Mouse (Mus musculus) intestine, embryonic 16.5 days (tissue): ENCODE measurements at regions not wholly inside any gene's neighbourhood (a gene's known extent, or its start where the extent isn't known, plus 50 kb on each side); places are given as distances from the start of the nearest gene placed in this dataset.
A peak's percentile ranks its signal among the peaks of the same experiment; 100 is the strongest.

ENCODE experiments used
- ATAC-seq: fragments of 200-750 bp; cut with Nextera tagmentation; 2 replicates; pipeline ENCODE4 v1.8.0; 2017; ENCODE audit warnings: moderate TSS enrichment, moderate library complexity
- H3K27ac ChIP-seq: fragments of 300-500 bp; sonication (generic); 2 replicates; pipeline ENCODE4 v1.5.1; 2014; ENCODE audit warnings: mild to moderate bottlenecking, low read length
- H3K27me3 ChIP-seq: fragments of 300-500 bp; sonication (generic); replicated peaks from 2 replicates; pipeline ENCODE4 v1.6.1; 2014; ENCODE audit warnings: low read length, control low read depth, mixed read lengths; ENCODE audit not compliant: control insufficient read depth, insufficient read depth
- H3K36me3 ChIP-seq: fragments of 300-500 bp; sonication (generic); 2 replicates; pipeline ENCODE4 v1.6.1; 2014; ENCODE audit warnings: low read length, control low read depth; ENCODE audit not compliant: control insufficient read depth, insufficient read depth
- H3K4me1 ChIP-seq: fragments of 300-500 bp; sonication (generic); 2 replicates; pipeline ENCODE4 v1.6.1; 2014; ENCODE audit warnings: low read length, control low read depth, mixed read lengths; ENCODE audit not compliant: control insufficient read depth, insufficient read depth
- H3K4me2 ChIP-seq: fragments of 300-500 bp; sonication (generic); 2 replicates; pipeline ENCODE4 v1.6.1; 2014; ENCODE audit warnings: low read depth, low read length, control low read depth
- H3K4me3 ChIP-seq: fragments of 300-500 bp; sonication (generic); 2 replicates; pipeline ENCODE4 v1.5.1; 2014; ENCODE audit warnings: mild to moderate bottlenecking, low read length
- H3K9ac ChIP-seq: fragments of 300-500 bp; sonication (generic); 2 replicates; pipeline ENCODE4 v1.6.1; 2014; ENCODE audit warnings: low read depth, low read length
- H3K9me3 ChIP-seq: fragments of 300-500 bp; sonication (generic); 2 replicates; pipeline ENCODE4 v1.6.1; 2016; ENCODE audit warnings: low read length, control low read depth; ENCODE audit not compliant: control insufficient read depth
- WGBS: fragments of 180-500 bp; shearing (Covaris S2); extraction: QIAGEN DNeasy Blood & Tissue Kit; methylation state at CpG from one replicate; pipeline ENCODE4 v1.1.7; 2014; 5-methylcytosine and 5-hydroxymethylcytosine counted together

DNA sequence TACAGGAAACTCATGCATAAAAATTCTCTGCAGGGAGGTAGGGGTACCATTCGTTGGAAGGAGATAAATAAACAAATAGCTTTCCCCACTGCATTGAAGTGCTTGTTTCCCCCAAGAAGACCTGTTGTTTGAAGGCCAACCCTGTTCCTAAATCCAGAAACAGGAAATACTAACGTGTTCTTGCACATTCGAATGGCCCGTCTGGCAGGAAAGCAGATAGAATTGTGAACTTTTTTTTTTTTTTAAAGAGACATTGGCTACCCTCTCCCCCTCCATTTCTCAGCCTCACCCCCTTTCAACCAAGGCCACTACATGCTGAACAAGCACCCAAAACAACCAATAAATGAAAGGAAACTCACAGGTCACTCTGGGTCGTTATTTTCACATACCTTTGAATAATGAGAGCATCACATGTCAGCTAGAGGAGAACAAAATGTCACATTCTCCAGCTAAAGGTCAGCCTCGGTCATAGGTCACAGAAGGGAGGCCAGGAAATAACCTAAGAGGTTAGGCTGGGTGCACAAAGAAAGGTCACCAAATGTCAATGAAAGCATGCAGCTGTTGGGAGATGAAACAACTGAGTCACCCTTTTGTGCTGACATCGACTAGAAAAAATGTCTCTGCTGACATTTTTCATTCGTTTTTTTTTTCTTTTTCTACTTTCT lies 250.8 kb upstream of the Usp25 start:
- WGBS, result 23% methylated on average over 8 of the region's 8 CpGs
- Histone ChIP-seq H3K9ac (no peak overlapping the region), H3K27me3 (no peaks in the 10 kb centered on the region), H3K4me2 (no peak overlapping the region), H3K4me3 (no peak overlapping the region), H3K9me3 (no peaks in the 10 kb centered on the region), H3K4me1 (no peaks in the 10 kb centered on the region), H3K27ac (no peak overlapping the region), H3K36me3 (no peaks in the 10 kb centered on the region)
- no peak for ATAC-seq

DNA sequence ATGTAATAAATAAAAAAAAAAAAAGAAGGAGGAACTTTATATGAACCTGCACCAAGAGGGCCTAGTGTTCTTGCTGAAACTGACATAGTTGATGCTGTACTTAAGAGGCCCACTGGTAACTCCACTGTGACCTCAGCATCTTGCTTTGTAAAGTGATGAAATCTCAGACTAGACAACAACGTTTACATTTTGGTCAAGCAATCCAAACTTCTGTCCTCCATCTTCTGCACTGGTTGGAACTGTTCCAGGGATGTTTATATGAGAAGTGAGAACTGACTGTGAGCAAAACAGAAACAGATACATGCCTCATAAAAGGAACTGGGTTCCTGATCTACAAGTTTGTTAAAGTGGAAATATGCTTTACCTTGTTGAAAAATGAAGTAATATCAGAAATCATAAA lies 251.7 kb upstream of the Usp25 start:
- no peak overlapping the region for H3K27ac ChIP-seq
- no peak overlapping the region for H3K4me3 ChIP-seq
- no peaks in the 10 kb centered on the region for H3K4me1 ChIP-seq
- no peaks in the 10 kb centered on the region for H3K27me3 ChIP-seq
- 35% methylated on average over 1 of the region's 1 CpGs for WGBS
- no peaks in the 10 kb centered on the region for H3K9me3 ChIP-seq
- no peak overlapping the region for H3K4me2 ChIP-seq
- H3K9ac ChIP-seq, result no peak overlapping the region
- ATAC-seq, result no peak
- no peaks in the 10 kb centered on the region for H3K36me3 ChIP-seq

DNA sequence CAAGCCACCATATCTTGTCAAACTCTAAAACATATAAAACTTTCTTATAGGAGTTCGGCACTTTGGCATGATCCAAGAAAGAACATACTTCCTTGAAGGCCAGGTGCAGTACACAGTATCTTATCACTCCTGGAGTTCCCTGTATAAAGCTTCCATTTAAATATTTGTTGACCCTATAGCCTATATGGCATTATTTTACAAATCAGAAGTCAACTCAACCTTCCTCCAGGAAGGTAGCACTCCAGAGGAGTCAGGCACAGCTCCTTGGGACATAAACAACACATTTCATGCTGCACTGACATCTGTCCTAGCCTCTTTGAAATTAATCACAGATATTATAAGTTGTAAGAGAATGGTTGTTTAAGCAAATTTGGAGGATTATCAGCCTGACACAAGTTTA lies 252.5 kb upstream of the Usp25 start:
- Histone ChIP-seq H3K27ac (no peak overlapping the region), H3K27me3 (no peaks in the 10 kb centered on the region), H3K4me1 (no peaks in the 10 kb centered on the region), H3K4me2 (no peak overlapping the region), H3K9ac (no peak overlapping the region), H3K36me3 (no peaks in the 10 kb centered on the region), H3K9me3 (no peaks in the 10 kb centered on the region), H3K4me3 (no peak overlapping the region)
- no peak for ATAC-seq
- 61% methylated on average over 1 of the region's 1 CpGs for WGBS

DNA sequence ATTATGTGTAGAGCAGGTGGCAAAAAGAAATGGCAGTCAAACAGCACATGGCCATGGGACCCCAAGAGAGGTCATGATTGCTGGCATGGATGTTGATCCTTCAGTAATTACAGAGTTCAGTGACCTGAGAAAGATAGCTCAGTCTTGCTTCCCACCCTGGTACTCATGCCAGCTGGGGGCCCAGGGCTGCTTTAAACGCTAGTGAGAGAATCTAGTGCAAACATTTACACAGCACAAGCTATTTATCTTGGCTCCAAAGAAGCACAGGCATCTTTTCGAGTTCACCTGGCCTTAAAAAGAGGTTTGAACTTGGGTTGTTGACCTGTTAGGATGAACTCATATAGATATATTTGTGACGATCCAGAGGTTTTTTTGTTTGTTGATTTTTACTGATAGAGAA lies 258.6 kb upstream of the Usp25 start:
- WGBS, result 22% methylated on average over 3 of the region's 3 CpGs
- H3K4me3 ChIP-seq, result no peak overlapping the region
- H3K4me2 ChIP-seq, result no peak overlapping the region
- ATAC-seq, result peak; percentile 56; the same call in 1 of the 2 replicates
- H3K36me3 ChIP-seq, result no peaks in the 10 kb centered on the region
- H3K27ac ChIP-seq, result no peak overlapping the region
- no peaks in the 10 kb centered on the region for H3K9me3 ChIP-seq
- no peak overlapping the region for H3K9ac ChIP-seq
- H3K27me3 ChIP-seq, result no peaks in the 10 kb centered on the region
- H3K4me1 ChIP-seq, result no peaks in the 10 kb centered on the region; the same call in 1 of the 2 replicates

DNA sequence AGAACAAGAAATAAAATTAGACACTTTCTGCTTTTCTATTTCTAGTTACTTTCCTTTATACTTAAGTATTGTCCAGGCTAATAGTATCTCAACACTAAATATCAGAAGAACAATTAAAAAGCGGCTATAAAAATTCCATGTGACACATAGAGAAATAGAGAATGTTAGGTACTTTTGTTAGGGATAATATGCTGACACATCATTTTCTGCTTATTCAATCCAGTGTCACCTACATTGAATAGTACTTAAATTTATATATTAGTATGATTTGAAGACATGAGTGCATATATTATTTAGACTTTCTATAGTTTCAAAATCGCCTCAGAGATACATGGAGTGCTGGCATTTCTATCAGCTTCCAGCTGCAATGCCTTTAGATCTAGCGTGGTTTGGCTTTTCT lies 267.1 kb upstream of the Usp25 start:
- no peaks in the 10 kb centered on the region; the same call in 1 of the 2 replicates for H3K9me3 ChIP-seq
- ATAC-seq, result no peak
- no peak overlapping the region for H3K9ac ChIP-seq
- no peak overlapping the region for H3K4me3 ChIP-seq
- WGBS, result 91% methylated on average over 3 of the region's 3 CpGs
- no peak overlapping the region for H3K27ac ChIP-seq
- H3K27me3 ChIP-seq, result no peaks in the 10 kb centered on the region
- no peaks in the 10 kb centered on the region for H3K4me1 ChIP-seq
- H3K36me3 ChIP-seq, result no peaks in the 10 kb centered on the region
- H3K4me2 ChIP-seq, result no peak overlapping the region

DNA sequence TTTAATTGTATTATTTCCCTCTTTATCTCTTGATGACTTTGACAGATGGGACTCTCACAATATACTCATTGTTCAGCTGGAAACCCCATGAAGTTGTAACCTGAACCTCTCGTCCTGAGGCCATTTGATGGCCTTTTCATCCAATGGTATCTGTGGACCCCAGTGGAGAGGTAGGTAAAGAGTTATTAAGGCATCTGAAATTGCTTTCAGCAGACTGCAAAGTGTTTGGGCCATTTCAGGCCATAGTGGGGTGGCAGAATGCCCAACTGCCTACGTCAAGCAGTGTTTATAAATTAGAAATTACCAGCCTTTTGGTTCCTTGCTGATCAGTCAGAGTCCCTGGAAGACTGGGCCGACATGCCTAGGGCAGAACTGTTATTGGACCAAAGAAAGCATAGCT lies 272.4 kb upstream of the Usp25 start:
- Histone ChIP-seq H3K4me3 (no peak overlapping the region), H3K27ac (no peak overlapping the region), H3K4me1 (no peaks in the 10 kb centered on the region), H3K27me3 (no peaks in the 10 kb centered on the region), H3K4me2 (no peak overlapping the region), H3K36me3 (no peaks in the 10 kb centered on the region), H3K9me3 (no peaks in the 10 kb centered on the region), H3K9ac (no peak overlapping the region)
- 72% methylated on average over 3 of the region's 3 CpGs for WGBS
- ATAC-seq, result no peak

DNA sequence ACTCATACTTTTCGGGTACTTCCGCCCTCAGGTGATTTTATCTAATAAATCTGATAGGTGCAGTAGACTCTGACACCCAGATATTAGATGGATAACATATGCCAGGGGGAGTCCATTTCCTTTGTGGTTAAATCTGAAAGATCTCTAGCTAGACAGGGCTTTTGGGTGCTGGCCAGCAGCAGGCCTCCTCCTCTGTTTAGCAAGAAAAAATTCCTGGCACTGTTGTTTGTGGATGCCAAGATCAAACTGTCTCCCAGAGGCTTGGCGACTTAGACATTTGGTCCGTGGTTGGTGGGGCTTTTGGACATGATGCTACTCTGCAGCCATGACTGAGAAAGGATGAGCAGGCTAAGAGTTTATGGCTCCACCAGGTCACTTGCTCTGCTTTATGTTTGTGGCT lies 287.5 kb upstream of the Usp25 start:
- no peak overlapping the region for H3K4me2 ChIP-seq
- ATAC-seq, result no peak

DNA sequence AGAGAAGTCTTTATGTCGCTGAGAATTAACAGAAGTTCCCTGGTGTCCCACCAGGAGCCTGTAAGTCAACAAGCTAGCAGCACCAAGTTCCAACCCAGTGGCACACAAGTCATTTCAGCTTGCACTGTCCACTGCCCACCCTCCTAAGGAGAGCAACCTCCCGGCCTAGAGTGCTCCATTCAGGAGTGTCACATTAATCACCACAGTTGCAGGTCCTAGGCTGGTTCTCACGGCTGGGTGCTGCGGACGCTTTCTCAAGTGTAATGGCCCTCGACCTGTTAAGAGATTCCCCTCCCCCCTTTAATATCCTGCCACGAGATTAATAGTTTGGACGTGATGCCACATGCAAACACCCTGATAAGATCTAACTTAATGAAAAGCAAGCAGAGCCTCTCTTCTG lies 288.2 kb upstream of the Usp25 start:
- Histone ChIP-seq H3K36me3 (no peaks in the 10 kb centered on the region), H3K4me2 (no peak overlapping the region), H3K4me3 (no peak overlapping the region), H3K27me3 (no peaks in the 10 kb centered on the region), H3K4me1 (no peaks in the 10 kb centered on the region), H3K9ac (no peak overlapping the region), H3K27ac (no peak overlapping the region), H3K9me3 (no peaks in the 10 kb centered on the region)
- no peak for ATAC-seq
- 45% methylated on average over 8 of the region's 8 CpGs for WGBS

More for the DNA sequence above, 287.5 kb upstream of the Usp25 start:
- H3K4me3 ChIP-seq, result no peak overlapping the region
- no peak overlapping the region for H3K9ac ChIP-seq
- H3K4me1 ChIP-seq, result no peaks in the 10 kb centered on the region
- H3K27ac ChIP-seq, result no peak overlapping the region
- no peaks in the 10 kb centered on the region for H3K9me3 ChIP-seq
- no peaks in the 10 kb centered on the region for H3K27me3 ChIP-seq
- 71% methylated on average over 4 of the region's 4 CpGs for WGBS
- no peaks in the 10 kb centered on the region for H3K36me3 ChIP-seq

DNA sequence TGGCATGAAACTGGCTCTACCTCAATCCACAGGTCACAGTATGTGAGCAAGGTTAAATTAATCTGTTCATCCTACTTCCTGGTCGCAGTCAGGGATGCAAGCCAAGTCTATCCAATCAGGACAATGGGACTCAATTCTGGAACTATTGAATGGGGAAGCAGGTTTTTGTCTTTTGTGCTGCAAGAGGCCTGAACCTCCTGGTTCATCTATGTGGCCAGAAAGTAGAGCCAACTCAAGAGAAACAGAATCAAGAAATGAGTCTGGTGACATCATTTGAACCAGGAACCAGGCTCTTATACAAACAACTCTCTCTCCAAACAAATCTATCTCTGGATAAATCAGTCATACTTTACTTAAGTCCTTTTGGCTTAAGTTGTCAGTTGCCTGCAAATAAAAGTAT lies 294.7 kb upstream of the Usp25 start:
- Histone ChIP-seq H3K36me3 (no peaks in the 10 kb centered on the region), H3K27me3 (no peaks in the 10 kb centered on the region), H3K9me3 (no peaks in the 10 kb centered on the region), H3K27ac (no peak overlapping the region), H3K4me2 (no peak overlapping the region), H3K4me3 (no peak overlapping the region), H3K4me1 (no peaks in the 10 kb centered on the region), H3K9ac (no peak overlapping the region)
- WGBS, result 81% methylated on average over 1 of the region's 1 CpGs
- no peak for ATAC-seq

DNA sequence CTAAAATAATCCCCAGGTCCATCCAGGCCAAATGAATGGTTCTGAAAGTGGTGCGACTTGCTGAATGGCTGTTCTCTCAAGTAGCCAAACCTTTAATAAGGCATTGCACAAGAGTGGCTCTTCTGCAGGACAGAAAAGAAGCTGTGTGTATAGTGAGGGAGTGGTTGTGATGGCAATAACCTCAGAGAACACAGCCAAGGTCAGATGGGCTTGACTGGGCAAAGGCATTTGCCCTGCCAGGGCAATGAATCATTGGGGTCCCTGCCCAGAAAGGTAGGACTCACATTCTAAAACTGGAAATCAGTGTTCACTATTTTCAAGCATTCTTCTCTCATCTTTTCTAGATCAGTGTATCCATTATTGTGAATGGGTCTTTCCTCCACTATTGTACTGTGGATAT lies 295.4 kb upstream of the Usp25 start:
- WGBS, result 92% methylated on average over 1 of the region's 1 CpGs
- H3K9me3 ChIP-seq, result no peaks in the 10 kb centered on the region

More for the DNA sequence above, 295.4 kb upstream of the Usp25 start:
- Histone ChIP-seq H3K36me3 (no peaks in the 10 kb centered on the region), H3K4me2 (no peak overlapping the region), H3K27ac (no peak overlapping the region), H3K9ac (no peak overlapping the region), H3K4me1 (no peaks in the 10 kb centered on the region), H3K27me3 (no peaks in the 10 kb centered on the region), H3K4me3 (no peak overlapping the region)
- ATAC-seq, result no peak
